Mouse (Mus musculus): ENCODE measurements at regions not wholly inside any gene's neighbourhood (a gene's known extent, or its start where the extent isn't known, plus 50 kb on each side); places are given as distances from the start of the nearest gene placed in this dataset.
"Not testable (repeated sequence)": the region's sequence is repeated elsewhere in the genome, so short reads cannot be mapped to it uniquely, and the experiment has no call there.

- not testable (repeated sequence) for DNase-seq (ENCODE audit: low spot score)
Observed at GRCm38 (mm10) chr10:38704762-38705130, 116.8 kb downstream of the Rfpl4b start.

- DNase-seq (ENCODE audit: low spot score) = no peak
Observed at GRCm38 (mm10) chr10:38703954-38704761, 117.4 kb downstream of the Rfpl4b start.

- DNase-seq (ENCODE audit: low spot score) = no peak
Observed at GRCm38 (mm10) chr10:38677453-38677852, 144.1 kb downstream of the Rfpl4b start.

- no peak for DNase-seq (ENCODE audit: low spot score)
Observed at GRCm38 (mm10) chr10:38668610-38669009, 153.0 kb downstream of the Rfpl4b start.

GRCm38 (mm10) chr10:38667841-38668240 is 153.7 kb downstream of the Rfpl4b start:
- DNase-seq (ENCODE audit: low spot score) = no peak

- no peak for DNase-seq (ENCODE audit: low spot score)
Observed at GRCm38 (mm10) chr10:38635695-38636094, 185.9 kb downstream of the Rfpl4b start.

GRCm38 (mm10) chr10:38629907-38630505 is 191.6 kb downstream of the Rfpl4b start:
- no peak for DNase-seq (ENCODE audit: low spot score)

GRCm38 (mm10) chr10:38623399-38623798 is 198.2 kb downstream of the Rfpl4b start:
- no peak for DNase-seq (ENCODE audit: low spot score)

- DNase-seq (ENCODE audit: low spot score) = no peak
Observed at GRCm38 (mm10) chr10:38609606-38610510, 211.7 kb downstream of the Rfpl4b start.

GRCm38 (mm10) chr10:38586061-38586460 is 235.5 kb downstream of the Rfpl4b start:
- no peak for DNase-seq (ENCODE audit: low spot score)

GRCm38 (mm10) chr10:38575726-38576125 is 245.9 kb downstream of the Rfpl4b start:
- no peak for DNase-seq (ENCODE audit: low spot score)

GRCm38 (mm10) chr10:38573728-38574127 is 247.9 kb downstream of the Rfpl4b start:
- DNase-seq (ENCODE audit: low spot score) = no peak

- DNase-seq (ENCODE audit: low spot score) = no peak
Observed at GRCm38 (mm10) chr10:38573146-38573545, 248.4 kb downstream of the Rfpl4b start.

GRCm38 (mm10) chr10:38567270-38567669 is 254.3 kb downstream of the Rfpl4b start:
- no peak for DNase-seq (ENCODE audit: low spot score)

- DNase-seq (ENCODE audit: low spot score) = no peak
Observed at GRCm38 (mm10) chr10:38566361-38566760, 255.2 kb downstream of the Rfpl4b start.

GRCm38 (mm10) chr10:38555040-38555439 is 266.5 kb downstream of the Rfpl4b start:
- DNase-seq (ENCODE audit: low spot score) = peak; percentile 29

- peak; percentile 17 for DNase-seq (ENCODE audit: low spot score)
Observed at GRCm38 (mm10) chr10:38553688-38554680, 267.6 kb downstream of the Rfpl4b start.

- DNase-seq (ENCODE audit: low spot score) = no peak
Observed at GRCm38 (mm10) chr10:38553326-38553687, 268.3 kb downstream of the Rfpl4b start.

GRCm38 (mm10) chr10:38552350-38553076 is 269.1 kb downstream of the Rfpl4b start:
- DNase-seq (ENCODE audit: low spot score) = no peak

GRCm38 (mm10) chr10:38540031-38540430 is 281.5 kb downstream of the Rfpl4b start:
- DNase-seq (ENCODE audit: low spot score) = no peak

- DNase-seq (ENCODE audit: low spot score) = no peak
Observed at GRCm38 (mm10) chr10:38538766-38539165, 282.8 kb downstream of the Rfpl4b start.
